Mouse (Mus musculus): Measurements from ENCODE around the gene Mrpl58. TPM values are rescaled to one million over a fixed set of nuclear protein-coding genes. Genes with fewer than 3 reads are reported as not detected.

The Mrpl58 gene
- total RNA-seq, 2 experiments from 2014 or later = 147 to 163 TPM

GRCm38 (mm10) chr11:115456182-115456581 is 52.6 kb downstream of the Mrpl58 start:
- DNase-seq = no peak

GRCm38 (mm10) chr11:115457405-115457804 is 53.9 kb downstream of the Mrpl58 start:
- no peak for DNase-seq

GRCm38 (mm10) chr11:115460976-115461375 is 57.4 kb downstream of the Mrpl58 start:
- DNase-seq = no peak

- DNase-seq = no peak
These were observed 58.3 kb downstream of the Mrpl58 start for GRCm38 (mm10) chr11:115461846-115462242.

Small RNA genes lying within 50 kb of the gene (microRNA-seq; reads per million reads assigned to microRNA genes)
- not detected for gene Mir3968

Other genes starting within 250 kb of the Mrpl58 start
- gene Slc9a3r1, start 240.4 kb upstream of the Mrpl58 start, total RNA-seq (2021) = 10 to 100 TPM; 26.3 to 30.4 TPM
- gene Tmem104, start 216.3 kb upstream of the Mrpl58 start, total RNA-seq (2021) = 10 to 100 TPM in 1 of 2 experiments, 1 to 10 TPM in 1; 9.5 to 15.7 TPM
- 10 to 100 TPM; 27.4 to 28.4 TPM for gene Nat9, start 215.9 kb upstream of the Mrpl58 start, total RNA-seq (2021)
- under 1 TPM; 0.61 to 0.75 TPM for gene Grin2c, start 136.5 kb upstream of the Mrpl58 start, total RNA-seq (2021)
- gene Fdxr, start 126.7 kb upstream of the Mrpl58 start, total RNA-seq (2021) = 100 to 1,000 TPM; 368 to 383 TPM
- gene Fads6, start 106.1 kb upstream of the Mrpl58 start, total RNA-seq (2021) = 10 to 100 TPM; 12.7 to 16.1 TPM
- not detected for gene Otop2, start 96.6 kb upstream of the Mrpl58 start, total RNA-seq (2021)
- under 1 TPM; 0.39 to 1.00 TPM for gene Ush1g, start 81.7 kb upstream of the Mrpl58 start, total RNA-seq (2021)
- gene Otop3, start 69.0 kb upstream of the Mrpl58 start, total RNA-seq (2021) = under 1 TPM in 1 of 2 experiments, not detected in 1; 0.12 TPM
- gene Hid1, start 36.0 kb upstream of the Mrpl58 start, total RNA-seq (2021) = 10 to 100 TPM; 18.7 to 19.8 TPM
- gene Cdr2l, start 21.8 kb upstream of the Mrpl58 start, total RNA-seq (2021) = 10 to 100 TPM; 30.7 to 43.9 TPM
- gene Atp5h, start 16.2 kb downstream of the Mrpl58 start, total RNA-seq (2021) = 1,000 to 10,000 TPM in 1 of 2 experiments, 100 to 1,000 TPM in 1; 968 to 1,066 TPM
- gene Kctd2, start 16.4 kb downstream of the Mrpl58 start, total RNA-seq (2021) = 10 to 100 TPM; 36.4 to 48.6 TPM
- gene Trim80, start 36.8 kb downstream of the Mrpl58 start, total RNA-seq (2021) = under 1 TPM in 1 of 2 experiments, not detected in 1; 0.21 TPM
- gene Slc16a5, start 58.7 kb downstream of the Mrpl58 start, total RNA-seq (2021) = 1 to 10 TPM in 1 of 2 experiments, under 1 TPM in 1; 0.88 to 3.5 TPM
- gene Armc7, start 71.9 kb downstream of the Mrpl58 start, total RNA-seq (2021) = 1 to 10 TPM; 5.8 to 7.9 TPM
- gene Nt5c, start 88.1 kb downstream of the Mrpl58 start, total RNA-seq (2021) = 10 to 100 TPM; 70.2 to 70.9 TPM
- gene Jpt1, start 110.6 kb downstream of the Mrpl58 start, total RNA-seq (2021) = 100 to 1,000 TPM; 113 to 123 TPM
- 100 to 1,000 TPM; 255 to 272 TPM for gene Sumo2, start 132.5 kb downstream of the Mrpl58 start, total RNA-seq (2021)
- 10 to 100 TPM; 44.4 to 48.7 TPM for gene Nup85, start 160.7 kb downstream of the Mrpl58 start, total RNA-seq (2021)
- 10 to 100 TPM; 92.1 to 92.6 TPM for gene Mrps7, start 200.2 kb downstream of the Mrpl58 start, total RNA-seq (2021)
- 10 to 100 TPM; 20.0 to 35.9 TPM for gene Gga3, start 200.3 kb downstream of the Mrpl58 start, total RNA-seq (2021)
- gene Mif4gd, start 209.2 kb downstream of the Mrpl58 start, total RNA-seq (2021) = 100 to 1,000 TPM; 110 to 140 TPM
- gene Slc25a19, start 224.5 kb downstream of the Mrpl58 start, total RNA-seq (2021) = 100 to 1,000 TPM; 169 to 231 TPM